Mouse (Mus musculus) liver, embryonic 15.5 days (tissue): Measurements from ENCODE around the gene Rab43. TPM values are rescaled to one million over a fixed set of nuclear protein-coding genes. Genes with fewer than 3 reads are reported as not detected.
A peak's percentile ranks its signal among the peaks of the same experiment; 100 is the strongest.

Source experiments
- ATAC-seq: fragments of 200-750 bp; cut with Nextera tagmentation; 2 replicates; pipeline ENCODE4 v1.8.0; 2017; ENCODE audit warnings: moderate number of reproducible peaks, mild to moderate bottlenecking, moderate library complexity; ENCODE audit not compliant: insufficient read depth
- H3K27ac ChIP-seq: fragments of 300-500 bp; sonication (generic); replicated peaks from 2 replicates; pipeline ENCODE4 v1.5.1; 2015; ENCODE audit warnings: mild to moderate bottlenecking, inconsistent platforms
- H3K27me3 ChIP-seq: fragments of 300-500 bp; sonication (generic); 2 replicates; pipeline ENCODE4 v1.6.1; 2015; ENCODE audit warnings: mild to moderate bottlenecking, inconsistent platforms
- H3K36me3 ChIP-seq: fragments of 300-500 bp; sonication (generic); replicated peaks from 2 replicates; pipeline ENCODE4 v1.6.1; 2015; ENCODE audit warnings: moderate library complexity, mild to moderate bottlenecking, inconsistent platforms
- H3K4me1 ChIP-seq: fragments of 300-500 bp; sonication (generic); replicated peaks from 2 replicates; pipeline ENCODE4 v1.6.1; 2015; ENCODE audit warnings: inconsistent platforms
- H3K4me2 ChIP-seq: fragments of 300-500 bp; sonication (generic); 2 replicates; pipeline ENCODE4 v1.6.1; 2015; ENCODE audit warnings: moderate library complexity, mild to moderate bottlenecking, inconsistent platforms
- H3K4me3 ChIP-seq: fragments of 300-500 bp; sonication (generic); replicated peaks from 2 replicates; pipeline ENCODE4 v1.5.1; 2015; ENCODE audit warnings: mild to moderate bottlenecking, inconsistent platforms
- H3K9ac ChIP-seq: fragments of 300-500 bp; sonication (generic); 2 replicates; pipeline ENCODE4 v1.6.1; 2015; ENCODE audit warnings: moderate library complexity, mild to moderate bottlenecking, inconsistent platforms
- H3K9me3 ChIP-seq: fragments of 300-500 bp; sonication (generic); replicated peaks from 2 replicates; pipeline ENCODE4 v1.6.1; 2016; ENCODE audit warnings: inconsistent platforms
- WGBS: fragments of 180-500 bp; shearing (Covaris S2); methylation state at CpG from one replicate; pipeline ENCODE4 v1.1.7; 2015; ENCODE audit warnings: mixed read lengths; ENCODE audit not compliant: insufficient replicate concordance; 5-methylcytosine and 5-hydroxymethylcytosine counted together
- polyA plus RNA-seq: library from polyadenylated mRNA; unstranded; fragments of >200 nt; fragmentation: Nextera tagmentation; extraction: Ambion mirVana; gene quantifications from 2 replicates; pipeline ENCODE4 v1.2.1, GENCODE M21; 2015

Rab43 gene
- polyA plus RNA-seq, 1 experiment from 2014 or later, result 33.2 TPM

- no peak for ATAC-seq
- peak overlapping the region; percentile 86 for H3K4me2 ChIP-seq
- 55% methylated on average over 2 of the region's 2 CpGs for WGBS
- peaks cover 39% of the 10 kb centered on the region for H3K36me3 ChIP-seq
- H3K4me3 ChIP-seq, result peak overlapping the region; percentile 86
- peaks cover 84% of the 10 kb centered on the region for H3K4me1 ChIP-seq
- H3K27ac ChIP-seq, result peak overlapping the region; percentile 100
- H3K9me3 ChIP-seq, result no peaks in the 10 kb centered on the region
- peak overlapping the region; percentile 98 for H3K9ac ChIP-seq
- H3K27me3 ChIP-seq, result no peaks in the 10 kb centered on the region
Measured at GRCm38 (mm10) chr6:87809144-87809543, 2.8 kb downstream of the Rab43 start.

GRCm38 (mm10) chr6:87808521-87808920, 3.4 kb downstream of the Rab43 start:
- ATAC-seq, result no peak
- Histone ChIP-seq H3K4me2 (peak overlapping the region; percentile 86), H3K9ac (peak overlapping the region; percentile 62), H3K36me3 (peaks cover 46% of the 10 kb centered on the region), H3K4me3 (peak overlapping the region; percentile 86), H3K27ac (peak overlapping the region; percentile 100), H3K27me3 (no peaks in the 10 kb centered on the region), H3K9me3 (no peaks in the 10 kb centered on the region), H3K4me1 (peaks cover 86% of the 10 kb centered on the region)
- WGBS, result 42% methylated on average over 3 of the region's 3 CpGs

GRCm38 (mm10) chr6:87807735-87808440, 4.1 kb downstream of the Rab43 start:
- no peaks in the 10 kb centered on the region for H3K9me3 ChIP-seq
- peaks cover 47% of the 10 kb centered on the region for H3K36me3 ChIP-seq
- peak overlapping the region; percentile 100 for H3K27ac ChIP-seq
- H3K27me3 ChIP-seq, result no peaks in the 10 kb centered on the region
- peak overlapping the region; percentile 62 for H3K9ac ChIP-seq
- WGBS, result 51% methylated on average over 4 of the region's 4 CpGs
- peak overlapping the region; percentile 86 for H3K4me3 ChIP-seq
- peaks cover 85% of the 10 kb centered on the region for H3K4me1 ChIP-seq
- peak overlapping the region; percentile 86 for H3K4me2 ChIP-seq
- no peak for ATAC-seq

GRCm38 (mm10) chr6:87806857-87807256, 5.1 kb downstream of the Rab43 start:
- Histone ChIP-seq H3K36me3 (peaks cover 51% of the 10 kb centered on the region), H3K27me3 (no peaks in the 10 kb centered on the region), H3K27ac (peak overlapping the region; percentile 100), H3K9ac (no peak overlapping the region), H3K4me3 (no peak overlapping the region; the same call in 1 of the 2 replicates), H3K4me1 (peaks cover 77% of the 10 kb centered on the region), H3K4me2 (peak overlapping the region; percentile 86; the same call in 1 of the 2 replicates), H3K9me3 (no peaks in the 10 kb centered on the region)
- no peak for ATAC-seq
- 55% methylated on average over 2 of the region's 2 CpGs for WGBS

- 46% methylated on average over 2 of the region's 2 CpGs for WGBS
- Histone ChIP-seq H3K4me1 (peaks cover 83% of the 10 kb centered on the region), H3K9me3 (no peaks in the 10 kb centered on the region), H3K36me3 (peaks cover 55% of the 10 kb centered on the region), H3K9ac (no peak overlapping the region), H3K27ac (peak overlapping the region; percentile 42; the same call in 1 of the 2 replicates), H3K27me3 (no peaks in the 10 kb centered on the region), H3K4me3 (no peak overlapping the region), H3K4me2 (no peak overlapping the region)
- no peak for ATAC-seq
Measured at GRCm38 (mm10) chr6:87806028-87806427, 5.9 kb downstream of the Rab43 start.

GRCm38 (mm10) chr6:87805448-87805847, 6.5 kb downstream of the Rab43 start:
- Histone ChIP-seq H3K4me2 (no peak overlapping the region), H3K27ac (no peak overlapping the region; the same call in 1 of the 2 replicates), H3K27me3 (no peaks in the 10 kb centered on the region), H3K4me3 (no peak overlapping the region), H3K9me3 (no peaks in the 10 kb centered on the region), H3K9ac (no peak overlapping the region), H3K36me3 (peaks cover 55% of the 10 kb centered on the region), H3K4me1 (peaks cover 89% of the 10 kb centered on the region)
- 88% methylated on average over 7 of the region's 7 CpGs for WGBS
- ATAC-seq, result no peak

- 63% methylated on average over 7 of the region's 7 CpGs for WGBS
- Histone ChIP-seq H3K27ac (peak overlapping the region; percentile 19; the same call in 1 of the 2 replicates), H3K4me2 (no peak overlapping the region)
Measured at GRCm38 (mm10) chr6:87804886-87805285, 7.1 kb downstream of the Rab43 start.

GRCm38 (mm10) chr6:87804036-87804435, 7.9 kb downstream of the Rab43 start:
- peaks cover 89% of the 10 kb centered on the region for H3K4me1 ChIP-seq
- H3K36me3 ChIP-seq, result peaks cover 59% of the 10 kb centered on the region

More at GRCm38 (mm10) chr6:87804886-87805285, 7.1 kb downstream of the Rab43 start:
- no peak overlapping the region for H3K9ac ChIP-seq
- H3K36me3 ChIP-seq, result peaks cover 55% of the 10 kb centered on the region
- H3K27me3 ChIP-seq, result no peaks in the 10 kb centered on the region
- ATAC-seq, result no peak
- no peak overlapping the region for H3K4me3 ChIP-seq
- H3K4me1 ChIP-seq, result peaks cover 89% of the 10 kb centered on the region
- no peaks in the 10 kb centered on the region for H3K9me3 ChIP-seq

GRCm38 (mm10) chr6:87802462-87802861, 9.5 kb downstream of the Rab43 start:
- Histone ChIP-seq H3K9me3 (no peaks in the 10 kb centered on the region), H3K36me3 (peaks cover 64% of the 10 kb centered on the region), H3K4me1 (peaks cover 89% of the 10 kb centered on the region), H3K27me3 (no peaks in the 10 kb centered on the region), H3K4me2 (no peak overlapping the region), H3K4me3 (no peak overlapping the region), H3K9ac (no peak overlapping the region), H3K27ac (no peak overlapping the region)
- WGBS, result 76% methylated on average over 7 of the region's 7 CpGs
- ATAC-seq, result no peak

More at GRCm38 (mm10) chr6:87804036-87804435, 7.9 kb downstream of the Rab43 start:
- WGBS, result 40% methylated on average over 1 of the region's 1 CpGs
- no peak overlapping the region for H3K4me3 ChIP-seq
- no peaks in the 10 kb centered on the region for H3K9me3 ChIP-seq
- no peak overlapping the region for H3K9ac ChIP-seq
- H3K27me3 ChIP-seq, result no peaks in the 10 kb centered on the region
- ATAC-seq, result no peak
- no peak overlapping the region for H3K4me2 ChIP-seq
- no peak overlapping the region for H3K27ac ChIP-seq

GRCm38 (mm10) chr6:87799576-87799975, 12.4 kb downstream of the Rab43 start:
- Histone ChIP-seq H3K9me3 (no peaks in the 10 kb centered on the region), H3K4me3 (no peak overlapping the region), H3K27me3 (no peaks in the 10 kb centered on the region), H3K9ac (no peak overlapping the region), H3K4me1 (peaks cover 89% of the 10 kb centered on the region), H3K36me3 (peaks cover 48% of the 10 kb centered on the region), H3K4me2 (peak overlapping the region; percentile 36), H3K27ac (peak overlapping the region; percentile 89)
- 0 out of 2 replicates have a peak, but pooled peaks have one; percentile 37 for ATAC-seq
- WGBS, result 39% methylated on average over 6 of the region's 6 CpGs

GRCm38 (mm10) chr6:87797321-87797720, 14.6 kb downstream of the Rab43 start:
- H3K27me3 ChIP-seq, result no peaks in the 10 kb centered on the region
- no peak for ATAC-seq
- H3K9ac ChIP-seq, result no peak overlapping the region
- H3K4me1 ChIP-seq, result peaks cover 84% of the 10 kb centered on the region
- 50% methylated on average over 2 of the region's 2 CpGs for WGBS
- peak overlapping the region; percentile 55; the same call in 1 of the 2 replicates for H3K4me2 ChIP-seq
- H3K27ac ChIP-seq, result peak overlapping the region; percentile 89
- H3K4me3 ChIP-seq, result no peak overlapping the region
- H3K36me3 ChIP-seq, result peaks cover 50% of the 10 kb centered on the region
- H3K9me3 ChIP-seq, result no peaks in the 10 kb centered on the region
